Mouse (Mus musculus): ENCODE results near the gene Samd8. TPM values are rescaled to one million over a fixed set of nuclear protein-coding genes. Genes with fewer than 3 reads are reported as not detected.

Samd8 gene
- total RNA-seq (2021), result 10 to 100 TPM; 30.7 to 33.5 TPM
- long read RNA-seq, experiment 1, partial matches to known transcripts, result 1 of 8 reads
- long read RNA-seq, experiment 1, other reads (novel, unspliced or antisense), result 1 of 8 reads
- long read RNA-seq, experiment 2, partial matches to known transcripts, result 1 of 4 reads
- long read RNA-seq, experiment 2, other reads (novel, unspliced or antisense), result 2 of 4 reads

GRCm38 (mm10) chr14:21750008-21750880 lies at the start of gene Samd8:
TSS of gene Samd8 (plus strand) at chr14:21750531.
- DNase-seq, result peak; percentile 87 to 89

- DNase-seq, result no peak
Measured at GRCm38 (mm10) chr14:21702691-21703090, 47.6 kb upstream of the Samd8 start.

GRCm38 (mm10) chr14:21703255-21703654 lies 47.1 kb upstream of the Samd8 start:
- DNase-seq, result peak; percentile 48 to 72

GRCm38 (mm10) chr14:21705462-21705861 lies 44.9 kb upstream of the Samd8 start:
- DNase-seq, result no peak

GRCm38 (mm10) chr14:21706759-21707571 lies 43.4 kb upstream of the Samd8 start:
- DNase-seq, result peak; percentile 62 to 75

GRCm38 (mm10) chr14:21709545-21709944 lies 40.8 kb upstream of the Samd8 start:
- no peak for DNase-seq

- DNase-seq, result no peak
Measured at GRCm38 (mm10) chr14:21711231-21711630, 39.1 kb upstream of the Samd8 start.

- DNase-seq, result no peak
Measured at GRCm38 (mm10) chr14:21714486-21714885, 35.8 kb upstream of the Samd8 start, which contains the start of gene Dupd1. TSS of gene Dupd1 (minus strand) at chr14:21714576.

- no peak for DNase-seq
Measured at GRCm38 (mm10) chr14:21719646-21720383, 30.5 kb upstream of the Samd8 start.

GRCm38 (mm10) chr14:21720430-21721205 lies 29.7 kb upstream of the Samd8 start:
- DNase-seq, result peak in 1 of 2 experiments; percentile 18

- DNase-seq, result no peak
Measured at GRCm38 (mm10) chr14:21722021-21722698, 28.2 kb upstream of the Samd8 start.

GRCm38 (mm10) chr14:21729031-21729732 lies 21.1 kb upstream of the Samd8 start:
- DNase-seq, result no peak

GRCm38 (mm10) chr14:21729936-21730335 lies 20.4 kb upstream of the Samd8 start:
- DNase-seq, result no peak

GRCm38 (mm10) chr14:21733131-21733905 lies 17.0 kb upstream of the Samd8 start:
- no peak for DNase-seq

GRCm38 (mm10) chr14:21740345-21740744 lies 10.0 kb upstream of the Samd8 start:
- DNase-seq, result no peak

GRCm38 (mm10) chr14:21741314-21741713 lies 9.0 kb upstream of the Samd8 start:
- no peak for DNase-seq

GRCm38 (mm10) chr14:21741786-21742185 lies 8.5 kb upstream of the Samd8 start:
- DNase-seq, result peak; percentile 76 to 92

GRCm38 (mm10) chr14:21742441-21742840 lies 7.9 kb upstream of the Samd8 start:
- no peak for DNase-seq

GRCm38 (mm10) chr14:21744169-21744568 lies 6.2 kb upstream of the Samd8 start:
- DNase-seq, result no peak

Data from heart, adult 18-20 months (tissue).